Mouse (Mus musculus) ES-E14 (cell line): ENCODE data around the gene Mfap4. TPM values are rescaled to one million over a fixed set of nuclear protein-coding genes. Genes with fewer than 3 reads are reported as not detected.

Experiments
- DNase-seq: peaks from one replicate; pipeline ENCODE4 v3.0.0-alpha.2; 2013; ENCODE audit warnings: low read depth, low spot score
- H3K27ac ChIP-seq: 2 replicates; pipeline ENCODE4 v1.5.1; 2012; ENCODE audit warnings: low read depth, mild to moderate bottlenecking, low read length, moderate library complexity, mixed read lengths; ENCODE audit not compliant: poor library complexity, insufficient read depth, severe bottlenecking
- H3K36me3 ChIP-seq: 2 replicates; pipeline ENCODE4 v1.6.1; 2012; ENCODE audit warnings: mild to moderate bottlenecking, low read length, moderate library complexity, mixed read lengths; ENCODE audit not compliant: control insufficient read depth, poor library complexity, insufficient read depth, severe bottlenecking
- H3K4me1 ChIP-seq, 2 experiments: fragments of 150-350 bp in 1 of 2; sonication (generic) in 1 of 2; 2 replicates each; pipeline ENCODE4 v1.6.1; 2012; ENCODE audit warnings: low read length in 2 of 2, mild to moderate bottlenecking in 1 of 2, mixed read lengths in 1 of 2; ENCODE audit not compliant: control insufficient read depth in 2 of 2, insufficient read depth in 2 of 2, poor library complexity in 1 of 2
- H3K4me3 ChIP-seq, 2 experiments: fragments of 150-350 bp in 1 of 2; sonication (generic) in 1 of 2; 2 replicates each; pipeline ENCODE4 v1.5.1; 2012; ENCODE audit warnings: low read length in 2 of 2, low read depth in 1 of 2, mild to moderate bottlenecking in 1 of 2, mixed read lengths in 1 of 2; ENCODE audit not compliant: insufficient read depth in 1 of 2, poor library complexity in 1 of 2, severe bottlenecking in 1 of 2
- H3K9ac ChIP-seq: 2 replicates; pipeline ENCODE4 v1.6.1; 2012; ENCODE audit warnings: low read depth, mild to moderate bottlenecking, low read length, mixed read lengths; ENCODE audit not compliant: poor library complexity, insufficient read depth, severe bottlenecking
- H3K9me3 ChIP-seq: fragments of 150-350 bp; sonication (generic); 2 replicates; pipeline ENCODE4 v1.6.1; 2012; ENCODE audit warnings: low read depth, mild to moderate bottlenecking, low read length; ENCODE audit not compliant: control insufficient read depth, insufficient read depth
- CHD2 ChIP-seq: IDR thresholded peaks from 2 replicates; pipeline ENCODE4 v1.6.1; 2014; ENCODE audit warnings: mild to moderate bottlenecking, low read depth, low read length, inconsistent platforms
- HCFC1 ChIP-seq: IDR thresholded peaks from 2 replicates; pipeline ENCODE4 v1.6.1; 2012; ENCODE audit warnings: low read length, inconsistent platforms, borderline replicate concordance; ENCODE audit not compliant: insufficient read depth
- MAFK ChIP-seq: IDR thresholded peaks from 2 replicates; pipeline ENCODE4 v1.6.1; 2014; ENCODE audit warnings: mild to moderate bottlenecking, low read depth, low read length, inconsistent platforms; ENCODE audit not compliant: insufficient read depth
- ZC3H11A ChIP-seq: IDR thresholded peaks from 2 replicates; pipeline ENCODE4 v1.6.1; 2012; ENCODE audit warnings: low read depth, mild to moderate bottlenecking, inconsistent platforms, low read length, borderline replicate concordance
- ZNF384 ChIP-seq: IDR thresholded peaks from 2 replicates; pipeline ENCODE4 v1.6.1; 2012; ENCODE audit warnings: low read depth, low read length, inconsistent platforms
- in situ Hi-C, 2 experiments: fragments of 600-800 bp; cut with MboI; formaldehyde crosslinking; loops; one replicate each; pipeline ENCODE4 v1.15.1; 2025; ENCODE audit warnings: low sequenced_read_pairs in 2 of 2, inconsistent platforms in 1 of 2; ENCODE audit not compliant: unreplicated experiment in 2 of 2
- total RNA-seq: library from RNA; depleted of rRNA; stranded (reverse); fragments of 300-350 nt; gene quantifications from 2 replicates; pipeline ENCODE4 v1.2.3, GENCODE M21; 2012; rRNA removed

Gene Mfap4
- 2.5 and 2.9 TPM in 2 replicates for total RNA-seq

- no peak within 1 kb of the TSS for H3K27ac ChIP-seq
- no peaks in the 10 kb centered on the region for H3K9me3 ChIP-seq
- in situ Hi-C loops = no loop called here
Observed at GRCm38 (mm10) chr11:61484613-61485540, at the start of gene Mfap4. Gene Mfap4, plus strand, starts transcription at chr11:61485431.

DNA sequence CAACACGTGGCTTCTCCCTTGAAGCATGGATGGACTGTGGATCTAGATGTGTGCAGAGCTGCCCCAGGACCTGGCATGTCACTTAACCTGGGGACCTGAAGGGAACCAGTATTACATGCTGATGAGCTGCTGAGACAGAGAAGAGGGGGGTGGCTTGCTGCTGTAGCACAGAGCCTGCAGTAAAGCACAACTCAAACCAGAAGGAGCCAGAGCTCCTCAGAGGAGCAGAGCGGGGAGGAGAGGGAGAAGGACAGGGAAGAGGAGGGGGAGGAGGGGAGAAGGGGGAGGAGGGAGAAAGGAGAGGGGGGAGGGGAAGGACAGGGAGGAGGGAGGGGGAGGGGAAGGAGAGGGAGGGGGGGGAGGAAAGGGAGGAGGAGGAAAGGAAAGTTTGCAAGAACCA lies 48.9 kb upstream of the Mfap4 start:
- in situ Hi-C loops = no loop called here
- DNase-seq = no peak
- no peaks in the 10 kb centered on the region for H3K9me3 ChIP-seq
- H3K27ac ChIP-seq = no peak overlapping the region
- no peaks in the 10 kb centered on the region for H3K4me1 ChIP-seq
- no peak overlapping the region for H3K9ac ChIP-seq
- H3K36me3 ChIP-seq = no peaks in the 10 kb centered on the region
- no peak overlapping the region for H3K4me3 ChIP-seq
- no peak for TF ChIP-seq ZNF384
- no peak for TF ChIP-seq MAFK
- TF ChIP-seq HCFC1 = no peak
- no peak for TF ChIP-seq CHD2
- TF ChIP-seq ZC3H11A = no peak

More at GRCm38 (mm10) chr11:61484613-61485540, at the start of gene Mfap4:
- Histone ChIP-seq H3K4me3 (peak within 1 kb of the TSS; percentile 47 to 61), H3K4me1 (peaks cover 4 to 27% of the 10 kb centered on the region in 2 experiments; a peak in 3 of 4 replicates), H3K9ac (peak within 1 kb of the TSS; percentile 66), H3K36me3 (peaks cover 22% of the 10 kb centered on the region)
- TF ChIP-seq HCFC1 = no peak
- no peak for DNase-seq

DNA sequence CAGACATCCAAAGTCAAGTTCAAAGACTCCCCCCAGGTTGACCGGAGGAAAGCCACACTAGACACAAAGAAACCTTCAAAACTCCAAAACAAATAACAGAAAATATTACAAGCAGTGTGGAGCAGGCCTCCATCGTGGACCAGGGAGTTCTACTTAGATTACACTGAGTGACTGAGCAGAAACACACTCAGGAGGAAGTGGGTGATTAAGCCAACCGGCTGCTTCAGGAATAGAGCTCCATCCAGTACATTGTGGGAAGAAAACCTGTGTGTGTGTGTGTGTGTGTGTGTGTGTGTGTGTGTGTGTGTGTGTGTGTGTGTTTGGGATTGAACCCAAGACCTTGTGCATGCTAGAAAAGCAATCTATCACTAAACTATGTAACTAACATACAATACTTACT lies 46.1 kb upstream of the Mfap4 start:
- Histone ChIP-seq H3K9me3 (no peaks in the 10 kb centered on the region), H3K4me3 (no peak overlapping the region), H3K4me1 (no peaks in the 10 kb centered on the region), H3K36me3 (no peaks in the 10 kb centered on the region), H3K9ac (no peak overlapping the region), H3K27ac (no peak overlapping the region)
- no peak for DNase-seq
- no peak for TF ChIP-seq ZNF384
- TF ChIP-seq MAFK = no peak
- no peak for TF ChIP-seq CHD2
- no peak for TF ChIP-seq ZC3H11A
- TF ChIP-seq HCFC1 = no peak
- in situ Hi-C loops = no loop called here

GRCm38 (mm10) chr11:61440416-61440815 lies 44.8 kb upstream of the Mfap4 start:
- Histone ChIP-seq H3K9me3 (no peaks in the 10 kb centered on the region), H3K4me1 (no peaks in the 10 kb centered on the region), H3K4me3 (no peak overlapping the region), H3K36me3 (no peaks in the 10 kb centered on the region), H3K27ac (no peak overlapping the region), H3K9ac (no peak overlapping the region)
- in situ Hi-C loops = no loop called here
- no peak for DNase-seq
- no peak for TF ChIP-seq ZNF384
- TF ChIP-seq CHD2 = no peak
- TF ChIP-seq ZC3H11A = no peak
- TF ChIP-seq MAFK = no peak
- no peak for TF ChIP-seq HCFC1

DNA sequence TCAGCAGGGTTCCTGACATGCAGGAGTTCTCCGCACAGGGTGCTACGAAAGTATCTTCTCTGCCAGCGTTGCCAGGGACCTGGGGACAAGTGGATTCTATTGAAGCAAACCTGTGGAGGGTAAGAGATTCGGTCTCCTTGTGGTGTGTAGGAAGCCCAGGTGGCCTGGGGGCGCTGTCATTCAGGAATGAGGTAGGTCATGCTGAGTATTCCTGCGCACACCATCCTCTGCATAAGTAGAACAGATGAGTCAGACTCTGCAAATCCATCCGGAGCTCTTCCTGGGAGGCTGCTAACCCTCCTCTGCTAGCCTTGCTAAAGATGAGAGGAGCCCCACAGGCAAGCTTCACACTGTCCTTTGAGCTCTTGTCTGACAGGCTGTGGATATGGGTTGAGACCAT lies 43.6 kb upstream of the Mfap4 start:
- no peak overlapping the region for H3K4me3 ChIP-seq
- DNase-seq = no peak
- H3K9ac ChIP-seq = no peak overlapping the region
- H3K27ac ChIP-seq = no peak overlapping the region
- in situ Hi-C loops = no loop called here
- no peaks in the 10 kb centered on the region for H3K36me3 ChIP-seq
- TF ChIP-seq HCFC1 (no peak), MAFK (no peak), ZC3H11A (no peak), CHD2 (no peak), ZNF384 (no peak)
- H3K9me3 ChIP-seq = no peaks in the 10 kb centered on the region
- no peaks in the 10 kb centered on the region for H3K4me1 ChIP-seq
